Mouse (Mus musculus): ENCODE results near the gene Gcnt2. TPM values are rescaled to one million over a fixed set of nuclear protein-coding genes. Genes with fewer than 3 reads are reported as not detected.

The Gcnt2 gene
- polyA plus RNA-seq, 1 experiment = 9.2 TPM

DNA sequence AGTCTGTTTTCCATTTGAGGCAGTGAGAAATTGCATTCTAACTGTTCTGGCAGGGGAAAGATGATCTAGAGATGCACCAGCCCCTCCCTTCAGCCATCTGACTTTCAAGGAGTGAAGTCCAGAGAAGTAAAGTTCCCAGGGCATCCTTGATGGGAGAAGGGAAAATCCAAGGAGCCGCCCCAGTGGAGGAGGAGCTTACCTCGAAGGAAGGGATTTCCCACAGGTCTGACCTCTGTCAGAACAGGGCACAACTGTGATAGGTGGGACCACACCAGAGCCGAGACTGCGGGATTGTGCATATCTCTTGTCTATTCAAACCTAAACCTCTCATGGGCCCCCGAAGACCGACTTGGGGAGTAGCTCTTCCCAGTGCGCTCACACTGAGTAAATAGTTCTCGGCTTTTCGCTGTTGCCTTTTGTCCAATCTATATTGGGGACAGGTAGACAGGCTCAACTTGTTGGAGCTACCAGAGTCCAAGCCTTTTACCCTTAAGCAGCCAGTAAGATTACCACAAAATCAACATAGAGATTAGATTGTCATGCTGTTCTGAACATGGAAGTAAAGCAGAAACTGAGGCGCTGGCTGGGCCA is 91.9 kb downstream of the Gcnt2 start:
- 83% methylated on average over 10 of the region's 10 CpGs for WGBS
- no peak for TF ChIP-seq CTCF (conservative IDR thresholded peaks at IDR 0.05; ENCODE audit: insufficient read depth, insufficient read length, low read depth, low read length)
- TF ChIP-seq POLR2A (IDR thresholded peaks at IDR 0.05; ENCODE audit: low read depth, low read length) = no peak
- H3K4me1 ChIP-seq (ENCODE audit: control insufficient read depth, insufficient read depth, low read length) = no peaks in the 10 kb centered on the region; the same call in 1 of the 2 replicates
- no peaks in the 10 kb centered on the region for H3K36me3 ChIP-seq (ENCODE audit: control insufficient read depth, insufficient read depth, low read length)
- no peak overlapping the region for H3K27ac ChIP-seq (ENCODE audit: insufficient read depth, low read depth, low read length)
- no peak for DNase-seq
- H3K4me3 ChIP-seq (ENCODE audit: insufficient read depth, low read depth, low read length) = no peak overlapping the region
- H3K27me3 ChIP-seq (replicated peaks; ENCODE audit: control insufficient read depth, insufficient read depth, low read length) = no peaks in the 10 kb centered on the region

DNA sequence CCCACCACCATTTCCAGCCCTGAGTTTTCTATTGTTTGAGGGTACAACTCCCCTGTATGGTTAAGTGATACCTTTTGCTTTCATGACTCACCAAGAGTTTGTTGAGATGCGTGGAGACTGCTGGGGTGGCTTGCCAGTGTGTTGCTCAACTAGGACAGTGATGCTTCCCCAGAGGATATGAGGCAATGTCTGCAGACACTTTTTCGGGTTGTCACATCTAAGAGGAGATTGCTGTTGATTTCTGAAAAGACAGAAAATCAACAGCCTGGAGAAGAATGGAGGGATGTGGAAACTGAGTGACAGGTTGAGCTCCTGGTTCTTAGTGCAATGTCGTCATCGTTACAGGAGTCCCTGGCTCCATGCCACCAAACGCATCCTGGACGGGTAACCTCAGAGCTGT is 93.7 kb downstream of the Gcnt2 start:
- WGBS = 51% methylated on average over 6 of the region's 6 CpGs
- Histone ChIP-seq H3K4me1 (ENCODE audit: control insufficient read depth, insufficient read depth, low read length) (no peaks in the 10 kb centered on the region; the same call in 1 of the 2 replicates), H3K4me3 (ENCODE audit: insufficient read depth, low read depth, low read length) (no peak overlapping the region), H3K36me3 (ENCODE audit: control insufficient read depth, insufficient read depth, low read length) (no peaks in the 10 kb centered on the region; the same call in 1 of the 2 replicates), H3K27ac (ENCODE audit: insufficient read depth, low read depth, low read length) (no peak overlapping the region), H3K27me3 (replicated peaks; ENCODE audit: control insufficient read depth, insufficient read depth, low read length) (no peaks in the 10 kb centered on the region)
- TF ChIP-seq CTCF (conservative IDR thresholded peaks at IDR 0.05; ENCODE audit: insufficient read depth, insufficient read length, low read depth, low read length) (no peak), POLR2A (IDR thresholded peaks at IDR 0.05; ENCODE audit: low read depth, low read length) (no peak)
- DNase-seq = no peak

- Histone ChIP-seq H3K4me1 (ENCODE audit: control insufficient read depth, insufficient read depth, low read length) (no peaks in the 10 kb centered on the region), H3K4me3 (ENCODE audit: insufficient read depth, low read depth, low read length) (no peak overlapping the region), H3K27me3 (replicated peaks; ENCODE audit: control insufficient read depth, insufficient read depth, low read length) (no peaks in the 10 kb centered on the region), H3K27ac (ENCODE audit: insufficient read depth, low read depth, low read length) (no peak overlapping the region), H3K36me3 (ENCODE audit: control insufficient read depth, insufficient read depth, low read length) (peaks cover 1% of the 10 kb centered on the region; the same call in 1 of the 2 replicates)
- DNase-seq = peak; percentile 42
- no peak for TF ChIP-seq POLR2A (IDR thresholded peaks at IDR 0.05; ENCODE audit: low read depth, low read length)
- no peak for TF ChIP-seq CTCF (conservative IDR thresholded peaks at IDR 0.05; ENCODE audit: insufficient read depth, insufficient read length, low read depth, low read length)
- WGBS = 56% methylated on average over 7 of the region's 7 CpGs
These were observed 96.2 kb downstream of the Gcnt2 start for GRCm38 (mm10) chr13:40955773-40956172.

- Histone ChIP-seq H3K36me3 (ENCODE audit: control insufficient read depth, insufficient read depth, low read length) (no peaks in the 10 kb centered on the region), H3K4me3 (ENCODE audit: insufficient read depth, low read depth, low read length) (no peak overlapping the region), H3K27ac (ENCODE audit: insufficient read depth, low read depth, low read length) (no peak overlapping the region), H3K27me3 (replicated peaks; ENCODE audit: control insufficient read depth, insufficient read depth, low read length) (no peaks in the 10 kb centered on the region), H3K4me1 (ENCODE audit: control insufficient read depth, insufficient read depth, low read length) (peaks cover 7% of the 10 kb centered on the region; the same call in 1 of the 2 replicates)
- WGBS = 95% methylated on average over 10 of the region's 10 CpGs
- no peak for DNase-seq
- TF ChIP-seq CTCF (conservative IDR thresholded peaks at IDR 0.05; ENCODE audit: insufficient read depth, insufficient read length, low read depth, low read length) (no peak), POLR2A (IDR thresholded peaks at IDR 0.05; ENCODE audit: low read depth, low read length) (no peak)
These were observed 108.1 kb downstream of the Gcnt2 start for GRCm38 (mm10) chr13:40967609-40968008.

- no peak for DNase-seq
- Histone ChIP-seq H3K4me3 (ENCODE audit: insufficient read depth, low read depth, low read length) (no peak overlapping the region), H3K27ac (ENCODE audit: insufficient read depth, low read depth, low read length) (no peak overlapping the region), H3K4me1 (ENCODE audit: control insufficient read depth, insufficient read depth, low read length) (peaks cover 7% of the 10 kb centered on the region; the same call in 1 of the 2 replicates), H3K27me3 (replicated peaks; ENCODE audit: control insufficient read depth, insufficient read depth, low read length) (no peaks in the 10 kb centered on the region), H3K36me3 (ENCODE audit: control insufficient read depth, insufficient read depth, low read length) (no peaks in the 10 kb centered on the region)
- TF ChIP-seq CTCF (conservative IDR thresholded peaks at IDR 0.05; ENCODE audit: insufficient read depth, insufficient read length, low read depth, low read length) (no peak), POLR2A (IDR thresholded peaks at IDR 0.05; ENCODE audit: low read depth, low read length) (no peak)
- 50% methylated on average over 5 of the region's 5 CpGs for WGBS
These were observed 109.0 kb downstream of the Gcnt2 start for GRCm38 (mm10) chr13:40968564-40968963.

GRCm38 (mm10) chr13:40969761-40970390 is 110.3 kb downstream of the Gcnt2 start:
- Histone ChIP-seq H3K27me3 (replicated peaks; ENCODE audit: control insufficient read depth, insufficient read depth, low read length) (no peaks in the 10 kb centered on the region), H3K36me3 (ENCODE audit: control insufficient read depth, insufficient read depth, low read length) (no peaks in the 10 kb centered on the region)
- 73% methylated on average over 4 of the region's 4 CpGs for WGBS

DNA sequence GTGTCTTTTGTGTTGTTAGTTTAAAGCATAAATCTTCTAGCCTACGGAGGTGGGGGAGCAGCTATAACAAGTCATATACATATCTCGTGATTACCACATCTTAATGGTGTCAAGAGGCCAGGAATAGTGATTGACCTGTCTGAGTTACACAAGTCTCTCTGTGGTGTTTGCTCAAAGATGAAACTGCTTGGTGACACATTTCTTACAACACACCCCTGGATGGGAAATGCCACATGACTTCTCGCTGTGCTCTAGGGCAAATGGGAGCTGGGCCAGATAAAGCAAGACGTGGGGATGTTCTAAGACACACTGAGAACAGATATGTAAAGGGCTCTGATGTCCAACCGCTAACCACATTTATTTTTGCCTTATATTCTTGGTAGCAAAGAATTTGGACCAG is 111.7 kb downstream of the Gcnt2 start:
- 86% methylated on average over 5 of the region's 5 CpGs for WGBS
- no peaks in the 10 kb centered on the region for H3K36me3 ChIP-seq (ENCODE audit: control insufficient read depth, insufficient read depth, low read length)
- no peak overlapping the region for H3K27ac ChIP-seq (ENCODE audit: insufficient read depth, low read depth, low read length)
- H3K4me1 ChIP-seq (ENCODE audit: control insufficient read depth, insufficient read depth, low read length) = peaks cover 7% of the 10 kb centered on the region; the same call in 1 of the 2 replicates
- no peak for DNase-seq
- H3K4me3 ChIP-seq (ENCODE audit: insufficient read depth, low read depth, low read length) = no peak overlapping the region
- no peaks in the 10 kb centered on the region for H3K27me3 ChIP-seq (replicated peaks; ENCODE audit: control insufficient read depth, insufficient read depth, low read length)
- TF ChIP-seq POLR2A (IDR thresholded peaks at IDR 0.05; ENCODE audit: low read depth, low read length) (no peak), CTCF (conservative IDR thresholded peaks at IDR 0.05; ENCODE audit: insufficient read depth, insufficient read length, low read depth, low read length) (no peak)

More at GRCm38 (mm10) chr13:40969761-40970390, 110.3 kb downstream of the Gcnt2 start:
- no peak for TF ChIP-seq CTCF (conservative IDR thresholded peaks at IDR 0.05; ENCODE audit: insufficient read depth, insufficient read length, low read depth, low read length)
- no peak for TF ChIP-seq POLR2A (IDR thresholded peaks at IDR 0.05; ENCODE audit: low read depth, low read length)
- H3K4me1 ChIP-seq (ENCODE audit: control insufficient read depth, insufficient read depth, low read length) = peaks cover 7% of the 10 kb centered on the region; the same call in 1 of the 2 replicates
- no peak overlapping the region for H3K4me3 ChIP-seq (ENCODE audit: insufficient read depth, low read depth, low read length)
- peak; percentile 56 for DNase-seq
- H3K27ac ChIP-seq (ENCODE audit: insufficient read depth, low read depth, low read length) = no peak overlapping the region; the same call in 1 of the 2 replicates
